Mouse (Mus musculus): ENCODE measurements around the gene Crebrf. TPM values are rescaled to one million over a fixed set of nuclear protein-coding genes. Genes with fewer than 3 reads are reported as not detected.

Crebrf gene
- polyA plus RNA-seq (2012; rRNA removed) = 1.6 and 1.7 TPM in 2 replicates

DNA sequence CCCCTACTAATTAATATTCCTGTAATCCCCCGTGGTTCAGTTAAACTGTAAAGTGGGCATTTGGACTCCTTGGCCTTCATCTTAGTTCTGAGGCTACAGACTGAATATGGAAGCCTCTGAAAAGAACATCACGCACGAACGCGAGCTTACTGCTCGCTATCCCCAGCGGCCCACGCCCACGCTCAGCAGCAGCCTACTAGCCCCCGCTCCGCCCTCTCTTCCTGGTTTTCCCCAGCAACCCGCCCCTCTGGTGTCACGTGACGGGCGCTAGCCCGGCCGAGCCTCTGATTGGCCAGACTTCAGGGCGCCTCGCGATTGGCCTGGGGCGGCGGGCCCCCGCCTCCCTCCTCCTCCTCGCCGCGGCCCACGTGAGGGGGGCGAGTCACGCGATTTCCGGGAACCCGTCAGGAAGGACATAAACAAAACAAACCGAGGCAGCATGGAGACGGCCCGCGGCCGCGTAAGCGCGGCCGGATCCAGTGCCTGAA lies at the start of gene Crebrf:
Gene Crebrf (plus strand): TSS at position 380 of the 488 bp plus-strand sequence.

DNA sequence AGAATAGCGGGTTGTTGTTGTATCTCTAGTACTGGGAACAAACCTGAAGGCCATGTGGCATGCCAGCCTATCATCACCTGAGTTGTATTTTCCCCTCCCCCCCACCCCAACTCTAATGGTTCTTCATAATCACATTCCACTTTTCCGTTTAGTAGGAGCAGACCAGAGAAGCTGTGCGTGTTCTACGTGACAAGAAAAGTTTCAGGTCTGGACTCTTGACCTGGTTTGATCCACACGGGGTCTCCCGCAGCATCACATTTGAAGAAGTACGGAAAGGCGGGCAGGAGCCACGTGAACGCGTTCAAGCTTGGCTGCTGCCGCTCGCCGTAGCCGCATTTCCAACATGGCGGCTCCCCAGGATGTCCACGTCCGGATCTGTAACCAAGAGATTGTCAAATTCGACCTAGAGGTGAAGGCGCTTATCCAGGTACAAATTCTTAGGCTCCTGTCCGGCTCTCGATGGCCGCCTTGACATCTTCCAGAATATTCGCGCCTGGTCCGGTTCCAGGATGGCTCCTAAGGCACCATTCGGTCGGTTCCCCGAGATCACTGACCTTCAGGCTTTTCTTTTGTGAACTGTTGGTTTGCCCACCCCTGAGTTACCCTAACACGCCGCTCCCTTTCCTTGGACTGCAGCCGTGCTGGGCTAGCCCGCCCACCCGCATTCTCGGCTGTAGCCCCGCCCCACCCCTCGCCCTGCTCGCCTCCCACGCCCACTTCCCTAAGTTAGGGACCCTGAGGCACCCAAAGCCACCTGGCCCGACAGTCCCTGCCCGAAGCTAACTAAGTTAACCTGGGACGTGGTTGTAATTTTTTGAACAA lies 65.5 kb downstream of the Crebrf start, which contains the start of gene Bnip1:
Gene Bnip1 (plus strand): TSS at position 317 of the 822 bp plus-strand sequence.

Other genes starting within 250 kb of the Crebrf start
- 26.2 and 28.7 TPM in 2 replicates for gene Ergic1, start 154.2 kb upstream of the Crebrf start, polyA plus RNA-seq (2012; rRNA removed)
- 20.2 and 25.6 TPM in 2 replicates for gene Dusp1, start 153.5 kb upstream of the Crebrf start, polyA plus RNA-seq (2012; rRNA removed)
- 99.5 and 112 TPM in 2 replicates for gene Atp6v0e, start 52.4 kb upstream of the Crebrf start, polyA plus RNA-seq (2012; rRNA removed)
- gene Bnip1, start 65.4 kb downstream of the Crebrf start, polyA plus RNA-seq (2012; rRNA removed) = 14.0 and 15.2 TPM in 2 replicates
- not detected in 2 replicates for gene Nkx2-5, start 129.4 kb downstream of the Crebrf start, polyA plus RNA-seq (2012; rRNA removed)
- gene Kifc5b, start 201.4 kb downstream of the Crebrf start, polyA plus RNA-seq (2012; rRNA removed) = 12.9 and 13.6 TPM in 2 replicates
- gene Phf1, start 217.4 kb downstream of the Crebrf start, polyA plus RNA-seq (2012; rRNA removed) = 6.1 and 6.2 TPM in 2 replicates
- gene Cuta, start 223.9 kb downstream of the Crebrf start, polyA plus RNA-seq (2012; rRNA removed) = 51.5 and 59.9 TPM in 2 replicates
- gene Syngap1, start 225.6 kb downstream of the Crebrf start, polyA plus RNA-seq (2012; rRNA removed) = 2.9 TPM in 2 replicates

Data from liver, embryonic 14 days (tissue).